Mouse (Mus musculus): Measurements from ENCODE around the gene Kif7. TPM values are rescaled to one million over a fixed set of nuclear protein-coding genes. Genes with fewer than 3 reads are reported as not detected.

Kif7 gene
- total RNA-seq, 2 experiments from 2014 or later: 0.13 to 0.51 TPM

Other genes starting within 250 kb of the Kif7 start
- gene Polg, start 249.4 kb downstream of the Kif7 start, total RNA-seq (2015): 18.9 and 26.5 TPM in 2 replicates
- gene Polg, start 249.4 kb downstream of the Kif7 start, total RNA-seq (2017): 61.2 and 71.9 TPM in 2 replicates
- 0.18 and 1.0 TPM in 2 replicates for gene Rhcg, start 98.1 kb downstream of the Kif7 start, total RNA-seq (2015)
- 0.77 TPM in 1 of 2 replicates, not detected in the other for gene Rhcg, start 98.1 kb downstream of the Kif7 start, total RNA-seq (2017)
- gene Ticrr, start 55.5 kb downstream of the Kif7 start, total RNA-seq (2015): 22.4 and 22.8 TPM in 2 replicates
- gene Ticrr, start 55.5 kb downstream of the Kif7 start, total RNA-seq (2017): 12.4 and 21.5 TPM in 2 replicates
- gene Plin1, start 17.2 kb upstream of the Kif7 start, total RNA-seq (2015): not detected in 2 replicates
- gene Plin1, start 17.2 kb upstream of the Kif7 start, total RNA-seq (2017): not detected in 2 replicates
- gene Pex11a, start 27.4 kb upstream of the Kif7 start, total RNA-seq (2015): 0.98 and 1.3 TPM in 2 replicates
- gene Pex11a, start 27.4 kb upstream of the Kif7 start, total RNA-seq (2017): 1.5 and 5.4 TPM in 2 replicates
- not detected in 2 replicates for gene Wdr93, start 27.4 kb upstream of the Kif7 start, total RNA-seq (2015)
- not detected in 2 replicates for gene Wdr93, start 27.4 kb upstream of the Kif7 start, total RNA-seq (2017)
- not detected in 2 replicates for gene Mesp1, start 78.1 kb upstream of the Kif7 start, total RNA-seq (2015)
- gene Mesp1, start 78.1 kb upstream of the Kif7 start, total RNA-seq (2017): not detected in 2 replicates
- 0.29 TPM in 1 of 2 replicates, not detected in the other for gene Mesp2, start 95.0 kb upstream of the Kif7 start, total RNA-seq (2015)
- gene Mesp2, start 95.0 kb upstream of the Kif7 start, total RNA-seq (2017): not detected in 2 replicates
- 1.8 and 2.0 TPM in 2 replicates for gene Anpep, start 145.3 kb upstream of the Kif7 start, total RNA-seq (2015)
- gene Anpep, start 145.3 kb upstream of the Kif7 start, total RNA-seq (2017): not detected in 2 replicates
- gene Ap3s2, start 204.9 kb upstream of the Kif7 start, total RNA-seq (2015): 14.6 and 22.8 TPM in 2 replicates
- 4.6 and 5.9 TPM in 2 replicates for gene Ap3s2, start 204.9 kb upstream of the Kif7 start, total RNA-seq (2017)
- gene Arpin, start 219.6 kb upstream of the Kif7 start, total RNA-seq (2015): not detected in 2 replicates
- gene Arpin, start 219.6 kb upstream of the Kif7 start, total RNA-seq (2017): 0.08 TPM in 1 of 2 replicates, not detected in the other

All from megakaryocyte, adult 5-6 weeks (primary cell).